Mouse (Mus musculus): ENCODE results near the gene Apcs. TPM values are rescaled to one million over a fixed set of nuclear protein-coding genes. Genes with fewer than 3 reads are reported as not detected.

Apcs gene
- not detected in 2 replicates for polyA plus RNA-seq (2014; fragmentation: Nextera tagmentation; extraction: Ambion mirVana)

GRCm38 (mm10) chr1:172894777-172895357 is at the start of gene Apcs:
Gene Apcs (minus strand): TSS chr1:172895041.
- H3K36me3 ChIP-seq (ENCODE audit: control insufficient read depth, insufficient read depth, low read length) = no peaks in the 10 kb centered on the region
- H3K4me1 ChIP-seq (ENCODE audit: control insufficient read depth, insufficient read depth, low read length) = no peaks in the 10 kb centered on the region
- no peak within 1 kb of the TSS for H3K4me2 ChIP-seq (ENCODE audit: low read length)
- H3K27ac ChIP-seq (ENCODE audit: low read depth, low read length) = no peak within 1 kb of the TSS
- no peak within 1 kb of the TSS for H3K4me3 ChIP-seq (ENCODE audit: low read depth, low read length)
- no peaks in the 10 kb centered on the region for H3K27me3 ChIP-seq (replicated peaks; ENCODE audit: control insufficient read depth, insufficient read depth, low read length)
- 58% methylated on average over 2 of the region's 2 CpGs for WGBS
- H3K9me3 ChIP-seq (replicated peaks; ENCODE audit: control insufficient read depth, low read length) = no peaks in the 10 kb centered on the region
- DNase-seq (ENCODE audit: low spot score) (no peak), ATAC-seq (no peak)
- no peak within 1 kb of the TSS for H3K9ac ChIP-seq (ENCODE audit: low read length)

DNA sequence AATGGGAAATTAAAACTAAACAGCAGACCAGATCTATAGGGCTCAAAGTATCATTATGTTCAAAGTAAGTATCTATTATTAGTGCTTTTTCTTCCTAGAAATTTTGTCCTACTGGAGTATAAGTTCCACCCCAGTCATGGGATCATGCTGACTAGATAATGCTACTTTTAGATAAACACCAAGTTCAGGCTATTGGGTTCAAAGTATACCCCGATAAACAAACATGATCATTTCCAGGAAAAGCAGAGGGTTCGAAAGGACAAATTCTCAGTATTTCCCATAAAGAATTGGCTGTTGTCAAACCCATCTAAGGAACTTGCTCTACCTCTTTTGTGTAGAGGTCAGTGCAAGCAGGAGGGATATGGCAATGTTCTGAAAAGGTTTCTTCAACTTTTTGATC is 37.4 kb upstream of the Apcs start:
- ATAC-seq (no peak), DNase-seq (ENCODE audit: low spot score) (no peak)
- Histone ChIP-seq H3K4me1 (ENCODE audit: control insufficient read depth, insufficient read depth, low read length) (no peaks in the 10 kb centered on the region), H3K36me3 (ENCODE audit: control insufficient read depth, insufficient read depth, low read length) (no peaks in the 10 kb centered on the region), H3K9ac (ENCODE audit: low read length) (no peak overlapping the region), H3K27ac (ENCODE audit: low read depth, low read length) (no peak overlapping the region), H3K4me3 (ENCODE audit: low read depth, low read length) (no peak overlapping the region), H3K4me2 (ENCODE audit: low read length) (no peak overlapping the region), H3K27me3 (replicated peaks; ENCODE audit: control insufficient read depth, insufficient read depth, low read length) (no peaks in the 10 kb centered on the region), H3K9me3 (replicated peaks; ENCODE audit: control insufficient read depth, low read length) (no peaks in the 10 kb centered on the region)
- WGBS = 95% methylated on average over 2 of the region's 2 CpGs

DNA sequence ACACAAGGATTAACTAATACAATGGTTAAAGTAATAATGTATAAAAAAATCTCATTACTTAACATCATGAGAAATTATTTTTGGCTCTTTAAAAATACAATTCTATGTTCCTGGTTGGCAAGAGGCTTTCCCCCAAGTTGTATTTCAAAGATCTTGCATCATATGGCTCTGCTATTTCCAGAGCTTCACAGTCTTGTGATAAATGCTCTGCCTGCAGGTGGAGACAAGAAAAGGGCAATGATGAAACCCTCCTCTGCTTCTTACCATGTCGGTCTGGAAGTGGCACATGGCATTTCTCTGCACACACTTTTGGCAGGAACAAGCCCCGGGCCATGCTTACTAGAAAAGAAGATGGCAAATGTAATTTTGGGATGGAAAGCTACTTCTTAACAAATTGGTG is 23.6 kb upstream of the Apcs start:
- Histone ChIP-seq H3K27me3 (replicated peaks; ENCODE audit: control insufficient read depth, insufficient read depth, low read length) (no peaks in the 10 kb centered on the region), H3K36me3 (ENCODE audit: control insufficient read depth, insufficient read depth, low read length) (no peaks in the 10 kb centered on the region), H3K9ac (ENCODE audit: low read length) (no peak overlapping the region), H3K27ac (ENCODE audit: low read depth, low read length) (no peak overlapping the region), H3K4me2 (ENCODE audit: low read length) (no peak overlapping the region), H3K4me3 (ENCODE audit: low read depth, low read length) (no peak overlapping the region), H3K9me3 (replicated peaks; ENCODE audit: control insufficient read depth, low read length) (no peaks in the 10 kb centered on the region), H3K4me1 (ENCODE audit: control insufficient read depth, insufficient read depth, low read length) (no peaks in the 10 kb centered on the region)
- ATAC-seq = no peak
- DNase-seq (ENCODE audit: low spot score) = no peak
- 90% methylated on average over 2 of the region's 2 CpGs for WGBS

DNA sequence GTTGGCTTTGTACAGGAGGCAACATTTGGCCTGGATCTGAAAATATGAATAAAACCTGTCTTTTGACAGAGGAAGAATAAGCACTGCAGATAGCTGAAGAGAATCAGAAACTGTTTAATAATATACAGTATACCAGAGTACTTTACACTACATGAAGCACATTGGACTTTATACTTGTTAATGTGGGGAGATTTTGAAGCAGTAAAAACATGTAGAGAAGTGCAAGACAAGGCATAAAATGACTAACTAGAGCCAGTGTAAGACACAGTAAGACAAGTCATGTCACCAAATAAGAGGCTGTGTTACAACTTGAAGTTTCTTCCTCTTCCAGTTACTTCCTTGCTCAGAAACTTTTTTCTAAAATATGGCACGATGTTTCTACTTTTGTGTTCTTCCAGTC is 22.3 kb upstream of the Apcs start:
- H3K4me3 ChIP-seq (ENCODE audit: low read depth, low read length) = no peak overlapping the region
- no peaks in the 10 kb centered on the region for H3K9me3 ChIP-seq (replicated peaks; ENCODE audit: control insufficient read depth, low read length)
- ATAC-seq (no peak), DNase-seq (ENCODE audit: low spot score) (no peak)
- no peaks in the 10 kb centered on the region for H3K36me3 ChIP-seq (ENCODE audit: control insufficient read depth, insufficient read depth, low read length)
- no peak overlapping the region for H3K27ac ChIP-seq (ENCODE audit: low read depth, low read length)
- no peak overlapping the region for H3K9ac ChIP-seq (ENCODE audit: low read length)
- H3K4me1 ChIP-seq (ENCODE audit: control insufficient read depth, insufficient read depth, low read length) = no peaks in the 10 kb centered on the region
- H3K4me2 ChIP-seq (ENCODE audit: low read length) = no peak overlapping the region
- no peaks in the 10 kb centered on the region for H3K27me3 ChIP-seq (replicated peaks; ENCODE audit: control insufficient read depth, insufficient read depth, low read length)
- 83% methylated on average over 1 of the region's 1 CpGs for WGBS

- Histone ChIP-seq H3K36me3 (ENCODE audit: control insufficient read depth, insufficient read depth, low read length) (no peaks in the 10 kb centered on the region), H3K27me3 (replicated peaks; ENCODE audit: control insufficient read depth, insufficient read depth, low read length) (no peaks in the 10 kb centered on the region), H3K4me1 (ENCODE audit: control insufficient read depth, insufficient read depth, low read length) (no peaks in the 10 kb centered on the region), H3K9me3 (replicated peaks; ENCODE audit: control insufficient read depth, low read length) (no peaks in the 10 kb centered on the region), H3K27ac (ENCODE audit: low read depth, low read length) (no peak overlapping the region), H3K4me3 (ENCODE audit: low read depth, low read length) (no peak overlapping the region), H3K9ac (ENCODE audit: low read length) (no peak overlapping the region), H3K4me2 (ENCODE audit: low read length) (no peak overlapping the region)
- ATAC-seq (no peak), DNase-seq (ENCODE audit: low spot score) (no peak)
Observed at GRCm38 (mm10) chr1:172903313-172903712, 8.5 kb upstream of the Apcs start.

GRCm38 (mm10) chr1:172895435-172895834 is 594 bp upstream of the Apcs start:
- no peaks in the 10 kb centered on the region for H3K36me3 ChIP-seq (ENCODE audit: control insufficient read depth, insufficient read depth, low read length)
- no peak overlapping the region for H3K27ac ChIP-seq (ENCODE audit: low read depth, low read length)
- ATAC-seq (no peak), DNase-seq (ENCODE audit: low spot score) (no peak)
- 79% methylated on average over 2 of the region's 2 CpGs for WGBS
- no peaks in the 10 kb centered on the region for H3K9me3 ChIP-seq (replicated peaks; ENCODE audit: control insufficient read depth, low read length)
- H3K27me3 ChIP-seq (replicated peaks; ENCODE audit: control insufficient read depth, insufficient read depth, low read length) = no peaks in the 10 kb centered on the region
- no peak overlapping the region for H3K9ac ChIP-seq (ENCODE audit: low read length)
- H3K4me2 ChIP-seq (ENCODE audit: low read length) = no peak overlapping the region
- no peak overlapping the region for H3K4me3 ChIP-seq (ENCODE audit: low read depth, low read length)
- no peaks in the 10 kb centered on the region for H3K4me1 ChIP-seq (ENCODE audit: control insufficient read depth, insufficient read depth, low read length)

GRCm38 (mm10) chr1:172876675-172877074 is 18.2 kb downstream of the Apcs start:
- no peaks in the 10 kb centered on the region for H3K4me1 ChIP-seq (ENCODE audit: control insufficient read depth, insufficient read depth, low read length)
- no peaks in the 10 kb centered on the region for H3K9me3 ChIP-seq (replicated peaks; ENCODE audit: control insufficient read depth, low read length)
- DNase-seq (ENCODE audit: low spot score) (no peak), ATAC-seq (no peak)
- no peak overlapping the region for H3K27ac ChIP-seq (ENCODE audit: low read depth, low read length)
- no peak overlapping the region for H3K4me2 ChIP-seq (ENCODE audit: low read length)
- H3K36me3 ChIP-seq (ENCODE audit: control insufficient read depth, insufficient read depth, low read length) = no peaks in the 10 kb centered on the region
- H3K27me3 ChIP-seq (replicated peaks; ENCODE audit: control insufficient read depth, insufficient read depth, low read length) = no peaks in the 10 kb centered on the region
- H3K4me3 ChIP-seq (ENCODE audit: low read depth, low read length) = no peak overlapping the region
- 58% methylated on average over 1 of the region's 1 CpGs for WGBS
- no peak overlapping the region for H3K9ac ChIP-seq (ENCODE audit: low read length)

GRCm38 (mm10) chr1:172875265-172875664 is 19.6 kb downstream of the Apcs start:
- Histone ChIP-seq H3K9me3 (replicated peaks; ENCODE audit: control insufficient read depth, low read length) (no peaks in the 10 kb centered on the region), H3K27me3 (replicated peaks; ENCODE audit: control insufficient read depth, insufficient read depth, low read length) (no peaks in the 10 kb centered on the region), H3K27ac (ENCODE audit: low read depth, low read length) (no peak overlapping the region), H3K4me2 (ENCODE audit: low read length) (no peak overlapping the region), H3K4me1 (ENCODE audit: control insufficient read depth, insufficient read depth, low read length) (no peaks in the 10 kb centered on the region), H3K9ac (ENCODE audit: low read length) (no peak overlapping the region), H3K36me3 (ENCODE audit: control insufficient read depth, insufficient read depth, low read length) (no peaks in the 10 kb centered on the region), H3K4me3 (ENCODE audit: low read depth, low read length) (no peak overlapping the region)
- no peak for DNase-seq (ENCODE audit: low spot score)
- ATAC-seq = no peak
- 93% methylated on average over 4 of the region's 4 CpGs for WGBS

GRCm38 (mm10) chr1:172848171-172848570 is 46.7 kb downstream of the Apcs start:
- no peak overlapping the region for H3K4me2 ChIP-seq (ENCODE audit: low read length)
- H3K9me3 ChIP-seq (replicated peaks; ENCODE audit: control insufficient read depth, low read length) = no peaks in the 10 kb centered on the region
- H3K4me1 ChIP-seq (ENCODE audit: control insufficient read depth, insufficient read depth, low read length) = no peaks in the 10 kb centered on the region
- 86% methylated on average over 2 of the region's 2 CpGs for WGBS
- H3K36me3 ChIP-seq (ENCODE audit: control insufficient read depth, insufficient read depth, low read length) = no peaks in the 10 kb centered on the region
- ATAC-seq (no peak), DNase-seq (ENCODE audit: low spot score) (no peak)
- H3K27ac ChIP-seq (ENCODE audit: low read depth, low read length) = no peak overlapping the region
- no peak overlapping the region for H3K9ac ChIP-seq (ENCODE audit: low read length)
- no peaks in the 10 kb centered on the region for H3K27me3 ChIP-seq (replicated peaks; ENCODE audit: control insufficient read depth, insufficient read depth, low read length)
- no peak overlapping the region for H3K4me3 ChIP-seq (ENCODE audit: low read depth, low read length)
